Mouse (Mus musculus) kidney, postnatal 4 days (tissue): ENCODE measurements around the gene Slc38a4.

ENCODE experiments used
- DNase-seq, 2 experiments: peaks; one replicate each; pipeline ENCODE4 v3.0.0; 2021; ENCODE audit warnings: mixed read lengths in 2 of 2

Gene Slc38a4

DNA sequence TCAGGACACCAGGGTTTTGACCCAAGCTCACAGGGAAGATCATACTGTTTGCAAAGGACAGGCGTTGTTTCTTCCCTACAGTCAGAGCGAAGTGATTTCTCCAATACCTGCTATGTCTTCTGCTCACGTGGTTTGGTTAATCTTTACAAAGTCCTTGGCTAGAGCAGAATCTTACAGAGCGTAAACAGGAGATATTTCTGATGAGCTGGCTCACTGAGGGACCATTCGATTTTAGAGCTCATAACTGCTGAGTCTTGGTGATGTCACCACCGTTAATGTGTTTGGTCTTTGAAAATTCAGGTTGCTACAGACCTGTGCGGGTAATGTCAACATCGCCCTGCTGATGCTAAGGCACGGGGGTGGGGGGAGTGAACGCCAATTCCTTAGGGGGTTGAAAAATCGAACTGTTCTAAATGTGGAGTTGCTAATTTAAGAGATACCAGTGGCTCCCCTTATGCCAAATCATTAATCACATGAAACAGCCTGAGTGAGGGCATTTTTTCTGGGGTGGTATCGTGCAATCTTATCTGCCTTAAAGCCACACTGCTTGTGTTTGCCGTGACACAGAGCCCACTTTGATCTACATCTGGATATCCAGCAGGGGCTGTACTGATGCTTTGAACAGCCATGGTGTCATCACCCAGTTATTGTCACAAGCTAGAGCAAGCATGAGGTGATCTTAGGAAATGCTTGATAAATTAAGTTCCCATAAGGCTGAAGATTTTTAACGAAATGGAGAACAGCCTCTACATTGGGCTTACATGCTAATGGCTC lies 44.0 kb downstream of the Slc38a4 start:
- no peak for DNase-seq

DNA sequence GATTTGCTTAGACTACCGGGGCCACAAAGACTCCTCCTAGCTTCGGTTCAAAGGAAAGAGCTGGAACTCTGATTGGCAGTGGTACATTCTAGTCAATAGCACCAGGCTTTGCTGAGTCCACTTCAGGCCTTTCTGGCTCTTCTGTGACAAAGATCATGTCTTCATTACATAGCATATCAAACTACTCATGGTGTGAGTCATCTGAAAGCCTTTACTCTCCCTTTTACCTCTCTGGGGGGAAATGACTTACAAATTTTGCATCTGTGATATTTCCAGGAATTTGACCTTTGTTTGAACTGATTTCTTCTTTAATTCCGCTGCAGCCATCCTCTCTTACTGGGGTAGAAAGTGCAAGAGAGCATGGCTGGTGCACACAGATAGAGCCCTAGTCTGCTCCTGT lies 46.5 kb downstream of the Slc38a4 start:
- no peak for DNase-seq

DNA sequence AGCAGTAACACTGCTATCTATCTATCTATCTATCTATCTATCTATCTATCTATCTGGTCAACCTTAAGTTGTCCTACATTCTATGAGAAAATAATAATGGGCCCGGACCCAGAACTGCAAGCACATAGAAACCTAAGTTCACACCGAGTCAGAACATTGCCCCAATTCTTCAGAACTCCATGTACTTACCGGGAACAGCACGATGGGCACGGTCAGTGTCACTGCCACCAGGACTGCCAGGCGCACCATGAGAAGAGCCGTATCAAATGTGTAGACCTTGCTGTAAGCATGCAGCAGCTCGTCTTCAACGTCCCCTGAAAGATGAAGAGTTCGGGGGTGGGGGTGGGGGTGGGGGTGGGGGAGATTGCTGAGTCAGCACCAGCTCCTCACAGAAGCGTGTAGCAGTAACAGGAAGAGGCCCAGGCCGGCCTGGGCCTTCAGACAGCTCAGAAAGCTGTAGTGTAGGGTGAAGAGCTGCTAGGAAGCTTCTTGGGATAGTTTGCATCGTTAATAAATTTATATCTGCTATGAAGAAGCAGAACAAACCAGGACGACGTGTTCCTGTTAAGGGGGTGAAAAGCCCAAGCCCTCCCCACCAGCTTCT lies 50.0 kb downstream of the Slc38a4 start:
- DNase-seq: no peak

DNA sequence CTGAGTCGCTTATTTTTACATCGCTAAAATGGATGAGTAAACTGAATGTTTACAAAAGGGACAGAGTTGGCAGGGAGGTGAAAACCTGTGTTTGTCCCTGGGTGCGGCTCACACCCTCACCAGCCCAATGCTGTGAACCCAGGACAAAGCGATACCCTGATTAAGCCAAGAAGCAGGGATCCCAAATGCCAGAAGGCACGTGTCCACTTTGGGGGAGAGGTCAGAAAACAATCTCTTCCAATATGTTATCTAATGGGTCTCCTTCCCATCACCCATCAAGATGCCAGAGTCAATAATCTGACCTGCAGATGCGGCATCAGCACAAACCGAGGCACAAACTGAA lies 51.3 kb downstream of the Slc38a4 start:
- no peak for DNase-seq

DNA sequence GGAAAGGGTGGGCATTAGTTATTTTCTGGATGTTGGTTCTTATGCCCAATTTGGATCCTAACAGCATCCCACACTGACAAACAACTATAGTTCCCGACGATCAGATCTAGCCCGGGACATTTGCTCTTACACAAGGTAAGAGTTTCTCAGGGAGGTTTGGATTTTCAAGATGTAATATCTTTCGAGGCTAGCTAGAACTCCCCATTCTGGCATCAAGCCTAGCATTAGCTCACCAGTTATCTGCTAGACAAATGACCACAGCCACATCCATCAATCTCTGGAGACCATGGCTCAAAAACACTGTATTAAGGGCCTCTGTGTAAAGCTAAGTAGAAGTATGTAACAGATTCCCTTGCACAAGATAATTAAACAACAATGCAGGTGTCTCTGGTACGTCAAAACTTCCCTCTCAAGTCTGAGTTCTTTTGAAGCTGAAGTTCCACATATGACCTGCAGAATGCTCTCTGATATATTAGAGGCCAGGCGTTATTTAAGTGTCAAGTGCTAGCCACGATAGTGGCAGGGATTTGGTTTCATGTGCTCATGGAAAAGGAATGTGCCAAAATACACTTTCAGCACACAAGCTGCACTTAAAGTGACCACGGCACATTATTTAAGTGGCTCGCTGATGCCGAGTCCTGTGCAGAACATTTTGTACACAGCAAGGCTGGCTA lies 51.8 kb downstream of the Slc38a4 start:
- DNase-seq: peak in 1 of 2 experiments; percentile 45

DNA sequence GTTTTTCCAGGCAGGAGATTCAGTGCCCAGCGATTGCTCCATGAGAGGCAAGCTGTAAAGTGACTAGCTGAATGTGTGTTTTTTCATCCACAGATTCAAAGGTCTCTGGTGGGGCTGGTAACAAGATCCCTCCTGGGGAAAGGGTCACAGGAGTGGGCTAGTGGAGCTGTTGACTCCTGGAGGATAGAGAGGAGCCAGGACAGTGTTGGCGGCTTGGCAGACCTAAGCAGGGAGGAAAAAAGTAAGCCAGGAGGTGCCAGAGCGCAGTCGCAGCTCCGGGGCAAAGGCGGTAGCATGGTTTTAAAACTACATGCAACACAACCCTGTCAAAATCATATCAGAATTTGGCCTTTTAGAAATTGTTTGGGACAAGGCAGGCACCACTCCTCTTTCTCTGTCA lies 52.6 kb downstream of the Slc38a4 start:
- peak in 1 of 2 experiments; percentile 24 for DNase-seq

DNA sequence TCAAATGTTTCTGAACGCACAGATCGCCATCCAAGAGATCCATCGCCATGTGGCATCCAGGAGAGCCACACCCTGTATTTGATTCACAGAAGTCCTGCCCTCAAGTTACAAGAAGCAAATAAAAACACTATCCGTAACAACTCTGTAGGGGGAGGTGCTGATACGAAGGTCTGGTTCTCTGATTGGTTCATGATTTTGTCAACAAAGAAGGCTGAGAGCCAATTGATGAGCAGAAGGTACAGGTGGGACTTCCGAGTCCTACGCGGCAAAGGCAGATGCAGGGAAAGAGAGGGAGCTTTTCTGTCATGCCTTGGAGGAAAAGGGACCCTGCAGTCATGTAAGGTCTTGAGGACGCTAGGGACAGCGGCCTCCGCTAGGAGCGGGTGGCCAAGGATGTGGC lies 53.0 kb downstream of the Slc38a4 start:
- peak in 1 of 2 experiments; percentile 12 for DNase-seq

DNA sequence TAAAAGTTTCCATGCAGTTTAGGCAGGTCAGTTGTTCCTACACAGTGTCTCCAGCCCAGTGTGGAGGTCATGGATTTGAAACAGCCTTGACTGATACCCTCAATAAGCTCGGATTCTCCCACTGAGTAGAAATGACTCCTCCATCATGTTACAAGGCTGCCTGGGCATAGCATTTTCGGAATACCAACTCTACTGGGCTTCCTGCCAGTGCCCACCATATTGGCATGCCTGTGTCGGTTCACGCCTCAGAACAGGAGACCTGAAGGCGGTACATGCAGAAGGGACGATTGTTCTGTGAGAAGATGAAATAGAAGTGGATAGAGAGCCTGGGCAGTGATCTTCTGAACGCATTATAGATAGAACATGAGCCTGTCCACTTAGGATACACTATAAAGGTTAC lies 53.9 kb downstream of the Slc38a4 start:
- DNase-seq: peak in 1 of 2 experiments; percentile 26

DNA sequence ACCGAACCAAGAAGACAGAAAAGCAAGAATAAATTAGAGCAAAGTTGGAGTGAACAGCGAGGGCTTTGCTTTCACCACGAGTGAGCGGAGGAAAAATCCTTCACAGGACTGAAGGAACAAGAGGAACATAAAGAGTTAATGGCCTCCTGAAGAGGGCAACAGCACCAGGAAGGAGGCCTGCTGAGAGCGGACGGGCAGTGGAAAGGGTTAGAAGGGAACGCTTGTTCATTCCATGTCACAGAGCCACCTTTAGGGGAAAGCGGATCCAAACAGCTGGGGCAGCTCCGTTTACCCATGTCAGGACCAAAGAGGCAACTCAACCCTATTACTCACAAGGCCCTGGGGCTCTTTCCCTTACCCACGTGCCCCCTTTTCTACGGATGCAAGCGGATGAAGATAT lies 54.3 kb downstream of the Slc38a4 start:
- peak in 1 of 2 experiments; percentile 31 for DNase-seq

DNA sequence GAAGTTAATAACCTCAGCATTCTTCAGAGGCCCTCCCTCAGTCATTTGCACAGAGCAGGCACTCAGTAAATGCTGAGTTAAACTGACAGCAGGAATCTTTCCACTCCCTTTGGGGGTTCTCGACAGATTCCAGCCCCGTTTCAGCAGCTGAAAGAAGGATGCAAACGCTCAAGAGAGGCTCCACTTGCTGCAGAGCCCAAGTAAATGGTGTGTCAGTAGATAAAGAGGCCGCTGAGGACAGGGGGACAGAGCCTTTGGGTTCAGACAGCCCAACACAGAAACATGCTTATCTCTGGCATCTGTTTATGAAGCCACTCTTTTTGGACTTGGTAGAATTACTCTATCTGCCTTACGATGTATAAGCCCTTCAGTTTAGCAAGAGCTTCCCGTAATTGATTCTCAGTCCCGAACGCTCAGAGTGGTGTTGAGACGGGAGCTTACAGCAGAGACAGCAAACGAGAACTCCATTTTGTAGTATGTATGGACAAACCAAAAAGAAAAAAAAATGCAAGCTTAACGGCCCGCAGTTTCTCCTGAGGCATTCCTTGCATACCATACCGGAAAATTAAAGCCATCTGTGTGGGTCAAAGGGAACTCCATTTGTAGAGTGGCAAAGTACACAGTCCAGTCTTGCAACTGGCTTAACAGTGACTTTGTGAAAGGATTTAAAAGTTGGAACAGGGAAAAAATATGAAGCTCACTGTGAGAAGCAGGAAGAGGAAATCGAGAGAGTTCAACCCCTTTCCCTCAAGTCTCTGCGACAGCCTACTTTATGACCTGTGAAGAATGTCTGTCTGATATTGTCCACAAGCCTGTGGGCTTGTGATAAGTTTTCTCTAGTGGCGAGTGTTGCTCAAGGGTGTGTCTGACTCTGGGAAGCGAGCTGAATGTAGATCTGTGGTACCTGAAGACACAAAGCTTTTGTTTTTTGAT lies 55.2 kb downstream of the Slc38a4 start:
- peak in 1 of 2 experiments; percentile 48 for DNase-seq

DNA sequence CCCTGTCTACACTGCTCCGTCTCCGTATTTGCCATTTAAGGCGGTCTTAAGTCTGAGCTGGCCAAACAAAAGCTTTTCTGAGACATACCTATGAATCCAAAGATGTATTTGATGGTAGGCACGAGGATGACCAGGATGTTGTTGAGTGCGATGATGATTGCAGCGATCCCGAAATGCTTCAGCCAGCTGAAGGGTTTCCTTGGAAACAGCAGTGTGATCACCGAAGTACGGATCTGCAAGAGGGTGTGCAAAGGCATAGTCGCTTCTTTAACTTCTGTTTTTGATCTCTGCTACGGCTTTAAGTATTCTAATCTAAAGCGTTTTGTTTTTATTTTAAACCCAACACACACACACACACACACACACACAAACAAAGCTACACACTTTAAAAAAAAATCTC lies 56.4 kb downstream of the Slc38a4 start:
- DNase-seq: no peak

DNA sequence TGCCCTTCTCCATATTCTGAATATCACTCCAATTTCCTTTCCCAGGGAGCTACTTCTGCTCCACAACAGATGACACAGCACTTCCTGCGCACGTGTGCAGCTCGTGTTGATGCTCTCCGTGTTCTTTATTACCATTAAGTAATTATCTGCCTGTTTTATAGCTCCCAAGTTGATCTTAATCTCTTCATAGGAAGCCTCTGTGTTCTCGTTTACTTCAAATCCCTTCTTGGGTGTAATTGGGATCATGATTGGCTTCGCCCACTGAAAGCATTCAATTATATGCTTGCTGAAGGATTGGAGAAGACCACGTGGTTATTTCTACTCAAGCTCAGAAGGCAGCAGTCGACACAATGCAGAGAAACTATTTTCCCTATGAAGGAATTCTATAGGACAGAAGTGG lies 70.1 kb downstream of the Slc38a4 start:
- no peak for DNase-seq

DNA sequence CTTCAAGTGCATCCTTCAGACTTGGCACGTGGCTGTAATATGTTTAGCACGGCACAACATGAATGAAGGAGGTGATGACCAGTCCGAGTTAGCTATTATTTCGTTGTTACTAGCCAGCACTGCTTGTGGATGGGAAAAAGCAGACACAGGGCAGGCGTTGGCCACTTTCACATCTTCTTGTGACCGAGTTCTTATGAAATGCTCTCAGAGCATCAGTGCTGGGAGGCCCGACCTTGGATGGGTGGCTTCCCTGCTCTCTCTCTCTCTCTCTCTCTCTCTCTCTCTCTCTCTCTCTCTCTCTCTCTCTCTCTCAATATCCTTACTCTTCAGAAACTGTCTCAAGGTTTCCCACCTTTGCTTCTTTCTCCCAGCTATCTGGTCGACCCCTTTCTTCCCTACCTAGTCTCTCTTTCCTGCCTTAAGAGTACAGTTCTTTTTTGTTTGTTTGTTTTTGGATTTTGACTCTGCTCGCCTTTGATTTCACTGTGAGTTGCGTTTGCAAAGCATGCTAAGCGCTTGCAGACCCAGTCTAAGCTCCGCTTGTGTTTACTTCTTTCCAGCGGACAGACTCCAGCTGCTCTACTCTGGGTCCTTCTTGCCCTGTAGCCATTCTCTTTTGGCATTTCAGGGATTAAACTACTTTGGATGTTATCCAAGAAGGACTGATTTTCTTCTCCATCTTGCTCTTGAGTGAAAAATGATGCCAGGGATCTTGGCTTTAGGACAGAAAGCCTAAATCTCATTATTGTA lies 72.0 kb downstream of the Slc38a4 start:
- peak in 1 of 2 experiments; percentile 36 for DNase-seq

DNA sequence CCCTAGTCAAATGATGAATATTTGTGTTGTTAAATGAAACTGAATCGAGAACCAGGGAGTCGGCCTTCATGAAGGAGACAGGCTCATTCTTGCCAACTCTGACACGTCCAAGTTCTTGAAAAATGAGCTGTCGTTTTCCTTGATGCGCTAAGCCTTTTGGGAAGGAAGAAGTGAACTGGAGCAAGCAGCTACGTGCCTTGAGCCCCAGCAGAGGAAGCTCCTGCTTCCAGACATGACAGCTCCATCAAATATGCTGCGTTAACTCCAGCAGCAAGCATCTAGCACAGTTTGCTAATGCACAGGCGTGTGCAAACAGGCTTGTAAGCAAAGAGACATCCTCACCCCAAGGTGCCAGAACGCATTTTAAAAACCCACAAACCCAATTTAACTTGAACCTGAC lies 80.6 kb downstream of the Slc38a4 start:
- no peak for DNase-seq

DNA sequence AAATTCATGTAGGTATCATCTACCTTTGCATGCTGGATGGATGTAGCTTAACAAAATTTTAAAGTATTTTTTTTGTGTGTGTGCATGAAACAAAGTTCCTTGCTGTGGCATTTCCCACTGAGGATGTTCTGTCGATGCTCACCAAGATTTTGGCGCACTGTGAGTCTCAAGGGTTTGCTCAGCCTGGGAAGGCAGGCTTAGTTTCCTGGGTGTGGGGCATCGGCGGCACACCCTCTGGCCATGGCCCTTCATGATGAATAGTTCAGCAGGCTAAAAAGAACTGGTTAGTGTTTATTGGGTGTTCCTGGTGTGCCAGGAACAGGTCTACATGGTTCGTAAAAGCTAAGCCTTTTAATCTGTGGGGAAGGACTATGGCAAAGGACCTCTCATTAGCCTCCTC lies 81.6 kb downstream of the Slc38a4 start:
- no peak for DNase-seq

DNA sequence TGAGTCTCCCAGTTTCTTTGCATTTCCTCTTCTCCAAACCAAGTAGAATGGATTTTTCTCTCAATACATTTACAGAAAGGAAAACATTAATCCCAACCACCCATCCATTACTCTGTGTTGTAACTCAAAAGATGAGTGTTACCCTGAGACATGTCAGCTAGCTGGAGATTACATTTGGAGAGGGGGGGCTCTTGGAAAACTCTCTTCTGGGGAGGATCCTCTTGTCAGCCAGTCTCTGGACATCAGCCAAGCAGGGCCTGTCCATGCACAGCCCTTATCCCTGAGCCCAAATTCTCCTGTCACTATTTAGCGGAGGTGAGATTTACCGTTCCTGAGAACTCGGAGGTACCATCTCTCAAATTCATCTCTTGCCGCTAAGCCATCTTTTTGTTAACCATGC lies 82.4 kb downstream of the Slc38a4 start:
- no peak for DNase-seq

DNA sequence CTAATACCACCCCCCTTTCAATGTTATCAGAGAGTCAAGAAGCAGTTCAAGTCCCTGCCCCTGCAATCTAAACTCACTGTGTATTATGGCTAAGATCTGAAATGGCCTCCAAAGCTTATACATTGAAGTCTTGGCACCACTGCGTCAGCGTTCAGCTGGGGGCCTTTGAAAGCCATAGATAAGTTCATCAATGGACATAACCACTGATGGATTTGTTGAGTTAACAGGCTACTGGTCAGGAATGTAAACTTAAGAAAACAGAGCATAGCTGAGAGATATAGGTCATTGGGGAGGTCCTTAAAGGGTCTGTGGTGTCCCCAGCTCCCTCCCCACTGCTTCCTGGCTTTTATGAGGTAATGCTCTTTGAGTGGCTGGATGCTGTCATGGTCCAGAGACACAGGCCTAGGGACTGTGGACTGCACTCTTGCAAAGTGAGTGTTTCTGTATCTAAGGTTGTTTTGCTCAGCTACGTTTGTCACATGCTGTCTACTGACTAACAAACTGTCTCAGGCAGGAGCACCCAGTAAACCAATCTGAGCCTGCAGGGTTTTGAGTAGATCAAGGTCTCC lies 83.0 kb downstream of the Slc38a4 start:
- DNase-seq: no peak

DNA sequence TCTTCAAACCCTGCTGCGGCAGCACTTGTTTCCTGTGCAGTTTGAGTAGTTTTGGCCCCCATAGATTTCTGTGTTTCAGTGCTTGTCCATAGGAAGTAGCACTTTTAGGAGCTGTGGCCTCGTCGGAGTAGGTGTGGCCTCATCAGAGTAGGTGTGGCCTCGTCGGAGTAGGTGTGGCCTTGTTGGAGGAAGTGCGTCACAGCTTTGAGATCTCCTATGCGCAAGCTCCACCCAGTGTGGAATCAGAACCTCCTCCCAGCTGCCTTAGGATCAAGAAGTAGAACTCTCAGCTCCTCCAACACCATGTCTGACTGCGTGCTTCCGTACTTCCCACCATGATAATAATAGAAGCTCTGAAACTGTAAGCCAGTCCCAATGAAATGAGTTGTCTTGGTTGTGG lies 83.8 kb downstream of the Slc38a4 start:
- no peak for DNase-seq

DNA sequence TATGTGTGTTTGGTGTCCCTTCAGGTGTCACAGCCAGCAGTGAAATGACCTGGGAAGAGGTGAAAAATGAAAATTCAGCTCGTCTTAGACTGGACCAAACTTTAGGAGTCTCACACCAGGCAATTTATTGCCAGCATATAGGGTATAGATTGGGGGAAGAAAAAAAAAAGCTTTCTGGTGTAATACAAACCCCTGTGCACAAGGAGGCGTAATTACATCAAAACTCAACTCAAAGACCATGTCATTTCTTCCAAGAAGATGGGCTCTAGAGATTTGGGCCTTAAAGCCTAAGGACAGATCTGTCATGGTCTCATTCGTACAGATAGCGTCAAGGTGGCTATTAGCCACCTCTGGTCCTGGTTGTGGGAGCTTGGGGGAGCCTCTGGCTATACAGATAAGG lies 86.0 kb downstream of the Slc38a4 start:
- DNase-seq: no peak

DNA sequence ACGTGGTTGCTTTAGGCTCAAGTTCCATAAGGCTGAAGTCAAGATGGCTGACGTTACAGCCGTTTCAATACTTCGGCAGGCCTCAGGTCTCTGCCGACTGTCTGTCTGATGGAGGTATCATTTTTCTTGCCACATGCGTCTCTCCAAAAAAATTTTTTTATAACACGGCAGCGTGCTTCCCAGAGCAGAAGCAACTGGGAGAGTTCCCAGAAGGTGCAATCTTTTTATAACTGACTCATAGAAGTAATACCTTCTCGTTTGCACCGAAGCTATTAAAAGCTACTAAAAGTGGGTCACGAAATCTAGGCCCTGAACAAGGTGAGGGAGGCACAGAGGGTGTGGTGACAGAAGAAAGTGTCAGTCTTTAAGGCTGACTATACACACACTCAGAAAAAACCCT lies 87.0 kb downstream of the Slc38a4 start:
- DNase-seq: no peak

DNA sequence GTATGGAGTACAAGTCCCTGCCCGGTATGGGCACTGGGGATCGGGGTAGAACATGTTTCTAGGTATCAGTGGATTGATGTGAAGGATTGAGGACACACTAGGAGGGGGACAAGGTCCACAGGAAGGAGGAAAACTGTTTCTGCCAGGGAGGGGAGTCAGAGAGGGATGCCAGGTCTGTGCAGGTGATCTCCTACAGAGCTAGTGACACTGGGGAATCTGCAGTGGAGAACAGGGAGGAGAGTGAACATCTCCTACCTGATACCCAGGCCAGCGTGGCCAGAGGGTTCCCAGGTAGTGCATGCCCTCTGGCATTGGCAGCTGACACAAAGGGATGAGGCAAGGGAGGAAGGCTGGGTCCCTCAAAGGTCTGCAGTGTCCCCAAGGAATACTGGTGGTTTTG lies 89.4 kb downstream of the Slc38a4 start:
- DNase-seq: no peak

DNA sequence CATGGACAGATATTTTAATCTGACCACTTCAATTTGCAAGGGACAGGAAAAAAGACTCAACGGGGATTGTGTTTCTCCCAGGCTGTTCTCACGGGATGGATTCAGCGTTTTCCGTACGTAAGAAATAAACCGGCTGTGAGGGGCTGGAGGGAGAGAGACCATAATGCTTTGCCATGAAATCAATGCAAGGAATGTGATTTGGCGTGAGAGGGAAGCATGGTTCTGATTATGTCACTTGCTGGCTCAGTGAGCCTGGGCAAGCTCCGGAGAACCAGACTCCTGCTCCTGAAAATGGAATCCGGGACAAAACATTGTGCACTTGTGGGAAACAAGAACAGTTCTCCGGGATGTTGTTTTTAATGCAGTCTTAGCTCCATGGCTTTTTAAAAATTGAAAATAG lies 92.0 kb downstream of the Slc38a4 start:
- DNase-seq: no peak
